Mouse (Mus musculus) granulocyte monocyte progenitor cell, adult 5-6 weeks (primary cell): ENCODE data around the gene Tpi1. TPM values are rescaled to one million over a fixed set of nuclear protein-coding genes. Genes with fewer than 3 reads are reported as not detected.
"Not testable (repeated sequence)": the region's sequence is repeated elsewhere in the genome, so short reads cannot be mapped to it uniquely, and the experiment has no call there.

Source experiments
- ATAC-seq: replicated peaks from 2 replicates; pipeline ENCODE4 v1.8.0; 2016; ENCODE audit warnings: mild to moderate bottlenecking, moderate TSS enrichment, inconsistent platforms; ENCODE audit not compliant: poor library complexity, severe bottlenecking
- total RNA-seq, 2 experiments: library from RNA; stranded (forward) in 1 of 2; stranded (reverse) in 1 of 2; fragments of 200-712, 200-1000 nt in 1 of 2; fragments of >200 nt in 1 of 2; fragmentation: Nextera tagmentation in 1 of 2; gene quantifications; 2 replicates each; pipeline ENCODE4 v1.2.3; 2014 to 2017

The Tpi1 gene
- total RNA-seq, 2 experiments from 2014 or later, result 305 to 357 TPM

DNA sequence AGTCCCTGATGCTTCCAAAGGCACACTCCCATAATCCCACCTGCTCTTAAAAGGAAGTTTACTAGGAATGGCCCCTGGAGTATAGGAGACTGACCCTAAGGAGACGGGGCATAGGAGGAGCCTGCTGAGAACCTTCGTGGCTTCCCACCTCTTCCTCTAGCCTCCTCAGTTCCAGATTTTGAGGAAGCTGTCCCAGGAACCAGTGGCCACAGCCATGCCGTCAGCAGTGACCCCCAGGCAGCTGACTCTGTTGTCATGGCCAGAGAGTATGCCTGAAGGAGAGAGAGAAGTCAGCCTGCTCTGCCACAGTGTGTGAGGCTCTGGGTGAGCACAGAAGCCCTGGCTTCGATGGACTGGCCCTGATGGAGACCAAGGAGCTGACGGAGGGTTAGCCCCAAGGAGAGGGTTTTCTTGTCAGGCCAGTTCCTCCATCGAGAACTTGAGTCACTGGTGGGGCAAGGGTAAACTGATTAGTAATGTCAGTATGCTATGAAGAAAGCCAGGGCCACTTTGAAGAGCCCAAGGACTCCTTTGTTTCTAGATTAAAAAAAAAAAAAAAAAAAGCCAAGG lies 20.5 kb upstream of the Tpi1 start:
- peak; percentile 21 for ATAC-seq

DNA sequence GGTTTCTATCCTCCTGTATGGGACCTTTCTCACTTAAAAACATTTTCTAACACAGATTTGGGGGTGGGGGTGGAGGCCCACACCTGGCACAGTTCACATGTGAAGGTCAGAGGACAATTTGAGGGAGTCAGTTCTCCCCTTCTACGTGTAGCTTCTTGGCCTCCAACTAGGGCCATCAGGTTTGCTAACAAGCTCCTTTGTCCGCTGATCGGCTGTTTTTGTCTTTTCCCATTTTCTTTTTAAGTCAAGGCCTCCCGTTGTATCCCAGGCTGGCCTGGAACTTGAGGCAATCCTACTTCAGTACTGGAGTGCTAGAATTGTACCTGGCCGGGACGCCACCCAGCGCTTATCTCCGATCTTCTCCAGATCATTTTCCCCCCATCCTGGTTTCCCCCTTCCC lies 17.6 kb upstream of the Tpi1 start:
- no peak for ATAC-seq

- not testable (repeated sequence) for ATAC-seq
These were observed 17.1 kb upstream of the Tpi1 start for GRCm38 (mm10) chr6:124831199-124831598.

GRCm38 (mm10) chr6:124829799-124830700 lies 16.0 kb upstream of the Tpi1 start:
- ATAC-seq, result peak; percentile 60

DNA sequence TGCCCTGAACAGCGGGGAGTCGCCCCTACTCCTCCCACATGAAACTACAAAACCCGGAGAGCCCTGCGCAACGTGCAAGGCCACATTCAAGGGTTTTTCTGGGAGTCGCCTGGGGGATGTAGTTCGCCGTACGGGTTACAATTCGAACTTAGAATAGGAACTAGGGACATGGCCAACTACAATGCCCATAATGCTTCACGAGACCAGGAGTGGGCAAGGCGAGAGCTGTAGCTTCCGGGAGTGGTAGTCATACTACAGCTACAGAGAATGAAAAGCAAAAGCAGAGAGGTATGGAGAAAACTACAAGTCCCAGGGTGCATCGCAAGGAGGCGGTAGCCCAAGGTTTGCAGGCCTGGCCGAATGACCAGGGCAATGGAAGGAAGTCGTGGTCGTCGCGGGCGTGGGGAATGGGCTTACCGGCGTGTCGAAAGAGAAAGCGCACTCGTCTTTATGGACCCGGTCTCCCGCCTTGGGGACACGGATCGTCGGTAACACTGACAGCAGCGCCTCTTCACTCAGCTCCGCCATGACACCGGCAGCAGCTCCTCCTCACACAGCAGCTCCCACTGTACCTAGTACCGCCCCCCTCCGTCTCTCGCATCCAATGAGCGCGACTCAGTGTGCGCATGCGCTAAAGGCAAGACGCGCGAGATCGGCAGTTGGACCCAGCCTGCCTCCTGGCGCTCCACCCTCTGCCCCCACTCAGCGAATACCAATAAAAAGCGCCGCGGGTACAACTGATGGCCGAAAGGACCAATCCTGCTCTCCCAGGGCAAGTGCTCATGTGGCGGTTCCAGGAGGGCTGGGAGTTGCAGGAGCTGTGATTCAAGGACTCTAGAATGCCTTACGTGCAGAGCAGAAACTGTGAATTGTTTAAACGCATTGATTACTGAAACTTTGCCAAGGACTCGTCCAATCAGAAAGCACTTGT lies 15.0 kb upstream of the Tpi1 start, which contains the start of the genes Usp5 and Cdca3:
TSS of gene Usp5 (minus strand) at position 617 of the 931 bp plus-strand sequence.
TSS of gene Cdca3 (plus strand) at position 680 of the 931 bp plus-strand sequence.
- ATAC-seq, result peak; percentile 71

GRCm38 (mm10) chr6:124828101-124828592 lies 14.1 kb upstream of the Tpi1 start:
- ATAC-seq, result peak; percentile 43

GRCm38 (mm10) chr6:124822049-124822448 lies 8.0 kb upstream of the Tpi1 start:
- ATAC-seq, result no peak

GRCm38 (mm10) chr6:124820891-124821290 lies 6.8 kb upstream of the Tpi1 start:
- ATAC-seq, result no peak

DNA sequence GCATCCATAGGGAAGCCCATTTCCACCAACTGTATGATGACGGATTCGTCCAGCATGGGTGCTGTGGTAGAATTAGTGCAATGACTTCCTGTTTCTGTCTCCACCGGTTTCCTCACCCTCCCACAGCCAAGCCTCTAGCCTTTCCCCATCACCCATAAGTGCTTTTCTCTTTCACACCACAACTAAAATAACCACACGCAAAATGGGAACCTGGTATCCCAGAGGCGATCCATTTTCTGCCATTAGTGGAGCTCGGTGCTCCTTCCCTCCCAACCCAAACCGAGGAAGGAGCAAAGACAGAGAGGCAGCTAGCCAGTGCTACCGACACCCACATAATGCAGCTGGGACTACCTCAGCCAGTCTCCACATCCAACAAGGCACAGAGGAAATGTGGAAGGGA lies 3.9 kb upstream of the Tpi1 start:
- ATAC-seq, result peak; percentile 82

DNA sequence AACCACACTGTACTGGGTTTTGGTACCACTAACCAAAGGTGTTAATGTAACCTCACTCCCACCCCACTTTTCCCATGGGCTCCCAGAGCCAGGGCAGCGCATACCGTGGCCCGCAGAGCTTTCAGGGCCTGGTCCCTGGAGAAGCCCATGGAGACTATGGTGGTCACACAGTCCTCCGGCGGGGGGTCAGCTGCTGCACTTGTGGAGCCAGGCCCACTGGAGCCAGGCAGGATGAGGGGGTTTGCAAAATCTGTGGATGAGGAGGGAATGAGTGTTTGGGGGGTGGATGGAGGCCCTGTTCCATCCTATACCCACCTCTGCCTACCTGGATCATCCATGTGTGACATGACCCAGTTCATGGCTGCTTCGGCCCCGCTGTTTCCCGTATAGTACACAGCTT lies 3.5 kb upstream of the Tpi1 start:
- no peak for ATAC-seq

DNA sequence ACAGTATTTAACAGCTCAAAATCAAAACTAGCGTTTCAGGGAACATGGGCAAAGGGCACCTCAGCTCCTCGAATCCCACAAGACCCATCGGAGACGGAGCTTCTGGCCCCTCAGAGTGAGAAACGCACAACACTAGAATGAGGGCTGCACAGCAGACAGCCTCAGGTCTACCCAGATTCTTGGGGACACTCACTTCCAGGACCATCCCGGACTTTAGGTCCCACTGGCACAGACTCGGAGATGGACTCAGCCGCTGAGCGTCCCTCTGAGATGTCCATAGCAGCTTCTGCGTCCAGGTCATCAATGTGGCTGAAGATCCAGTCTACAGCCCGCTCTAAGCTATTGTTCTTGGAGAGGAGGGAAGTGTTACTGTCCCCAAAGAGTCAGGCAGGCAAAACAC lies 3.0 kb upstream of the Tpi1 start:
- no peak for ATAC-seq

DNA sequence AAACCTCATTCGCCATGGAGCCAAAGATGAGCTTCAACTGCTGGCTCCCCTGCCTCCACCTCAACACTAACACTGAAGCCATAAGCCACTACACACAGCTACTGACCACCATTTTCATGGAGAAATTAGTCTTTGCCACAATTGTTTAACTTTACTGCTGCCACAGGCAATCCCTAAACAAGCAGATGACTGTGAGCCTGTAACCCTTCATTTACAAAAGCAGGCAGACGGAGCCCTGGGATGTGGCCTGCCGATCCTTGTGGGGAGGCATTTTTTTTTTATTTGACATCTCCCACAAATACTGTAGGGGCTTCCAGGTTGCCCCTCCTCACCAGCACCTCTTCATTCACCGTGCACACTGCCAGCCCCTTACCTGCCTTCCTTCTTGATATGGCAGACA lies 2.5 kb upstream of the Tpi1 start:
- ATAC-seq, result no peak

GRCm38 (mm10) chr6:124814858-124815774 lies 1.0 kb upstream of the Tpi1 start:
- no peak for ATAC-seq

DNA sequence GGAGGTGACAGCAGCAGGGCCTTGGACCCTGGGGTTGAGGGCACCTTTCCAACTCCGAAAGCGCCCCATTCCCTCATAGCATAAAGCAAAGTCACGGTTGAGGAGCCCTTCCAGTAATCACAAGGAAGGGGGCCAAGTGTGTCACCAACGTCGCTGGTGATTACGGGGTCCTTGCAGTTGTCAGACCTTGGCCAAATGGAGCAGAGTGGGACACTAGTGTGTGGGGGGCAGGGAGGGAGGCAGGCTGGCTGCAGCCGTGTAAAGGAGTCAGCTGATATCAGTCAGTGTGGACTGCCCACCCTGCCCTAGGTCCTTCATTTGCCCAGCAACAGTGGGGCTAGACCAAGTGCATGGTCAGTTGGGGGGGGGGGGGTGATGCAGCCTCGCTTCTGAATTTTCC lies 352 bp upstream of the Tpi1 start:
- ATAC-seq, result no peak

- peak; percentile 25 for ATAC-seq
These were observed 600 bp downstream of the Tpi1 start for GRCm38 (mm10) chr6:124813496-124813895.

- no peak for ATAC-seq
These were observed 1.2 kb downstream of the Tpi1 start for GRCm38 (mm10) chr6:124812848-124813247.

DNA sequence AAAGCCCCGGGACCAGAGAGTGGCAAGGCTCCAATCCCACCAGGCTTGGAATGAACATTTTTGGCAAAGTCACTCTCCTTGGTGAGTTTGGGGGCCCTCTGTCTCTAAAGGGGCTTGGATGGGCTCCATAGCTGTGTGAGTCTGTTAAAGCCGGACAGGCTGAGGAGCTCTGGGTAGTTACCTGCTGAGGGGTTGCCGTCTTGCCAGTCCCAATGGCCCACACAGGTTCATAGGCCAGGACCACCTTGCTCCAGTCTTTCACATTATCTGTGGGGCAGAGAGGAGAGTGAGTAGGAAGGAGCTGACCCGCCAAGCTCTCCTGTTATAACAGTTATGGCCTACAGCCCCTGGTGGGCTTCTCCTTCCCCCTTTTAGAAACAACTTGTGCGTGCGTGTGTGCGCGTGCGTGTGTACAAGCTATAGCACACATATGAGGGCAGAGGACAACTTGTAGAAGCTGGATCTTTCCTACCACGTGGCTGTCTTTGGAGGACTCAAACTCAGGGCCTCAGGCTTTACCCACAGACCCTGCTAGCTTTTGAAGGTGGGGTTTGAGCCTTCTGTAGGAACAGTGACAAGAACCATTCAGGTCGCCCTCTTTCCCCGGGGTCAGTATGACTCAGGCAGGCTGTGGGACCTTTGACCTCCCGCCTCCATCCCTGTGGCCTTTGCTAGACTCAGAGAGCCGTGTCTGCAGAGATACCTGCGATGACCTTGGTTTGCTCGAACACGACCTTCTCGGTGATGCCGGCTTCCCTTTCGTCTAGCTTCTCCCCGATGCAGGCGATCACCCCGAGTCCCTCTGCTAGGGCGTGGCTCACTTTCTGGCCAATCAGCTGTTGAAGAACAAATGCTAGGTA lies 2.2 kb downstream of the Tpi1 start:
- no peak for ATAC-seq

DNA sequence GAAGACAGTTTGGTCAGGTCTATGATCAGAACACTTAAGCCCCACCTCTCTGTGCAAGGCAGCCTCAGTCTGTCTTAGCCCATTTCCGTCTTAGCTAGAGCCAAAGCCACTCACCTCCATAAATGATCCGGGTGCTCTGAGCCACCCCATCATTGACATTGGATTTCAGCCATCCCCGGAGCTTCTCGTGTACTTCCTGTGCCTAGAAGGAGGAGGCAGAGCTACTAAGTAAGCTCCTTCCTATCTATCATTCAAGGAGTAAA lies 2.8 kb downstream of the Tpi1 start:
- no peak for ATAC-seq
